Mouse (Mus musculus) right cerebral cortex, postnatal 36 days (tissue): ENCODE measurements around the gene Cnn1.

Experiments used
- DNase-seq, 2 experiments: peaks; one replicate each; pipeline ENCODE4 v3.0.0; 2022; ENCODE audit warnings: low spot score in 2 of 2, mixed read lengths in 1 of 2

Gene Cnn1

DNA sequence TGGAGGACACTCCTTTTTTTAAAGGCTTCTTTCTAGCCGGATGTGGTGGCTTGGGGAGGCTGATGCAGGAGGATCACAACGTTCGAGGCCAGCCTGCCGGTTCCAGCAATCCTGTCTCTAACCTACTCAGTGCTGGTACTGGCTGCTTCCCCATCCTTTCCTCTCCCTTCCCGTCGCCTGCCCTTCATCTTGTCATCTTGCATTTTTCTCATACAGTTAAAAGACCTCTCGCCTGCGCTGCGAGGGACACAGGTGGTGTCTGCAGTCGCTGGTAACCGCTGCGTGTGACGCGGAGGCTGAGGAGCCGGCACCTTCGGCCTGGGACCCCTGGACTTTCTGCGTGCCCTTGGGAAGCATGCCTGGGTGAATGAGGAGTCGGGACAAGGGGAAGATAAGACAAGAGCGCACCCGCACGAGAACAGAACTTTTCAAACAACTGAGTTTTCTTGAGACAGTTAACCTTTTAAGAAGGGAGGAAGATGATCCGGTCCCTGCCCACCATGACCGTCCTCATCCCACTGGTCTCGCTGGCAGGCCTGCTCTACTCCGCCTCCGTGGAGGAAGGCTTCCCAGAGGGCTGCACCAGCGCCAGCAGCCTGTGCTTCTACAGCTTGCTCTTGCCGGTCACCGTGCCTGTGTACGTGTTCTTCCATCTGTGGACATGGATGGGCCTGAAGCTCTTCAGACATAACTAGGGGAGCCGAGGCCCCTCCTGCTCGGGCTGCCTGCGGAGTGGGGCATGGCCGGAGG is 58.7 kb downstream of the Cnn1 start:
- no peak for DNase-seq
